Mouse (Mus musculus) testis, adult 2 months (tissue): ENCODE data around the gene Unc93a2.
"Not testable (repeated sequence)": the region's sequence is repeated elsewhere in the genome, so short reads cannot be mapped to it uniquely, and the experiment has no call there.

Source experiments
- CTCF ChIP-seq: fragments of 200-500 bp; IDR thresholded peaks from 2 replicates; pipeline ENCODE4 v1.5.1; 2012; ENCODE audit warnings: low read depth, mild to moderate bottlenecking, inconsistent platforms, low read length, moderate library complexity; ENCODE audit not compliant: control insufficient read depth, insufficient read depth, insufficient replicate concordance
- POLR2A ChIP-seq: fragments of 200-500 bp; IDR thresholded peaks from 2 replicates; pipeline ENCODE4 v1.6.1; 2012; ENCODE audit warnings: low read depth, mild to moderate bottlenecking, inconsistent platforms, low read length, moderate library complexity; ENCODE audit not compliant: control insufficient read depth

GRCm38 (mm10) chr17:7377907-7378306 is 7.4 kb downstream of the Unc93a2 start:
- not testable (repeated sequence) for TF ChIP-seq POLR2A, CTCF
